In genomic region chr13:5871414-5871813, GRCm38 (mm10) we compare ENCODE assay signal across 19 mouse cellular contexts. TPM values are rescaled to one million over a fixed set of nuclear protein-coding genes. Genes with fewer than 3 reads are reported as not detected.
A peak's percentile ranks its signal among the peaks of the same experiment; 100 is the strongest.
DNase-seq lines count a peak whose midpoint lies in the region; ATAC-seq and TF ChIP-seq lines count a peak whose summit lies in the region.
"Had no signal": no experiment of that assay in that cellular context is flagged by ENCODE, and none has a peak within 500 bp of the region (broad histone marks: within the 10 kb centered on the region; RNA-seq: fewer than 3 reads in every experiment).

No protein-coding gene starts in this region.

- no peak overlapping the region for H3K9ac ChIP-seq in heart, embryonic 12.5 days
- no peak overlapping the region for H3K9ac ChIP-seq in limb, embryonic 14.5 days (ENCODE audit: low read depth, low read length, severe bottlenecking)
- no peak overlapping the region for H3K9ac ChIP-seq in liver, embryonic 12.5 days
- H3K9ac ChIP-seq: embryonic facial prominence, embryonic 15.5 days; forebrain, embryonic 13.5 days; limb, embryonic 13.5 days; neural tube, embryonic 12.5 days had no signal

- no peak overlapping the region for H3K27ac ChIP-seq in heart, embryonic 12.5 days (ENCODE audit: poor library complexity, severe bottlenecking)
- H3K27ac ChIP-seq in limb, embryonic 14.5 days (replicated peaks; ENCODE audit: low read depth, low read length), result no peak overlapping the region
- no peak overlapping the region for H3K27ac ChIP-seq in limb, embryonic 10.5 days
- H3K27ac ChIP-seq in macrophage, result peak overlapping the region; percentile 99
- no peak overlapping the region for H3K27ac ChIP-seq in liver, embryonic 12.5 days
- H3K27ac ChIP-seq: forebrain, embryonic 13.5 days; hindbrain, postnatal 0 days; limb, embryonic 13.5 days; neural tube, embryonic 12.5 days had no signal

- no peaks in the 10 kb centered on the region for H3K27me3 ChIP-seq in heart, embryonic 12.5 days (replicated peaks)
- no peaks in the 10 kb centered on the region for H3K27me3 ChIP-seq in limb, embryonic 14.5 days (ENCODE audit: control insufficient read depth, insufficient read depth, low read length)
- no peaks in the 10 kb centered on the region for H3K27me3 ChIP-seq in limb, embryonic 10.5 days (ENCODE audit: low read depth, poor library complexity, severe bottlenecking)
- no peaks in the 10 kb centered on the region for H3K27me3 ChIP-seq in liver, embryonic 12.5 days (replicated peaks)
- H3K27me3 ChIP-seq: embryonic facial prominence, embryonic 15.5 days; forebrain, embryonic 13.5 days; limb, embryonic 13.5 days; neural tube, embryonic 12.5 days had no signal

- peaks cover 28% of the 10 kb centered on the region for H3K36me3 ChIP-seq in heart, embryonic 12.5 days
- H3K36me3 ChIP-seq in limb, embryonic 14.5 days (ENCODE audit: control insufficient read depth, insufficient read depth, low read length), result peaks cover 21% of the 10 kb centered on the region
- H3K36me3 ChIP-seq in limb, embryonic 10.5 days, result peaks cover 22% of the 10 kb centered on the region
- peaks cover 18% of the 10 kb centered on the region; the same call in 1 of the 2 replicates for H3K36me3 ChIP-seq in macrophage (ENCODE audit: inconsistent target)
- H3K36me3 ChIP-seq in liver, embryonic 12.5 days, result peaks cover 27% of the 10 kb centered on the region

- H3K4me2 ChIP-seq in heart, embryonic 12.5 days, result no peak overlapping the region
- H3K4me2 ChIP-seq in limb, embryonic 14.5 days (replicated peaks; ENCODE audit: low read depth, low read length, severe bottlenecking), result no peak overlapping the region
- H3K4me2 ChIP-seq in liver, embryonic 12.5 days, result no peak overlapping the region

- ATAC-seq in heart, embryonic 12.5 days (ENCODE audit: insufficient number of reproducible peaks, low FRiP score), result no peak
- ATAC-seq in limb, embryonic 14.5 days (ENCODE audit: low FRiP score, low read depth), result no peak
- ATAC-seq in liver, embryonic 12.5 days, result no peak
- ATAC-seq: CD4-positive, CD25-positive, alpha-beta regulatory T cell, adult 4 months had no signal

- H3K4me3 ChIP-seq in heart, embryonic 12.5 days, result no peak overlapping the region
- H3K4me3 ChIP-seq in limb, embryonic 14.5 days (replicated peaks; ENCODE audit: low read length), result no peak overlapping the region
- no peak overlapping the region for H3K4me3 ChIP-seq in limb, embryonic 10.5 days
- H3K4me3 ChIP-seq in macrophage (ENCODE audit: inconsistent target), result no peak overlapping the region
- H3K4me3 ChIP-seq in liver, embryonic 12.5 days, result no peak overlapping the region
- H3K4me3 ChIP-seq: embryonic facial prominence, embryonic 15.5 days; forebrain, embryonic 13.5 days; limb, embryonic 13.5 days; neural tube, embryonic 12.5 days had no signal

- 84% methylated on average over 7 of the region's 7 CpGs for whole genome bisulfite sequencing in heart, embryonic 12.5 days
- WGBS in limb, embryonic 14.5 days, result 81% methylated on average over 7 of the region's 7 CpGs
- 94% methylated on average over 7 of the region's 7 CpGs for WGBS in limb, embryonic 10.5 days
- 9% methylated on average over 7 of the region's 7 CpGs for WGBS in macrophage (ENCODE audit: missing documents)
- WGBS in liver, embryonic 12.5 days (ENCODE audit: insufficient replicate concordance), result 82% methylated on average over 7 of the region's 7 CpGs

- H3K79me2 ChIP-seq in macrophage (ENCODE audit: inconsistent target), result peaks cover 36% of the 10 kb centered on the region

- H3K4me1 ChIP-seq in heart, embryonic 12.5 days (replicated peaks), result peaks cover 28% of the 10 kb centered on the region
- H3K4me1 ChIP-seq in limb, embryonic 14.5 days (ENCODE audit: control insufficient read depth, insufficient read depth, low read length), result peaks cover 11% of the 10 kb centered on the region
- peaks cover 9% of the 10 kb centered on the region for H3K4me1 ChIP-seq in limb, embryonic 10.5 days
- H3K4me1 ChIP-seq in liver, embryonic 12.5 days, result 0 out of 2 replicates have a peak, but pooled peaks cover 13% of the 10 kb centered on the region

- peak; percentile 18 to 31 for DNase-seq in heart, adult 9 months (ENCODE audit: low spot score in 2 of 2)
- peak; percentile 18 for DNase-seq in limb, embryonic 14.5 days (ENCODE audit: low spot score)
- DNase-seq in limb, embryonic 10.5 days (ENCODE audit: low spot score), result no peak
- DNase-seq in NIH3T3 (ENCODE audit: low read depth), result peak; percentile 67
- no peak for DNase-seq in urinary bladder, postnatal 10 days (ENCODE audit: low spot score)
- DNase-seq: cerebellum, adult 11-12 months; kidney, adult 2 months; layer of hippocampus, postnatal 36 days; right cerebral cortex, postnatal 4 days; thymus, adult 2 months had no signal

- TF ChIP-seq POLR2A in limb, embryonic 14.5 days (IDR thresholded peaks at IDR 0.05; ENCODE audit: borderline replicate concordance, extremely low read depth, insufficient read depth, insufficient read length), result no peak

- no peaks in the 10 kb centered on the region for H3K9me3 ChIP-seq in heart, embryonic 12.5 days (replicated peaks)
- no peaks in the 10 kb centered on the region for H3K9me3 ChIP-seq in limb, embryonic 14.5 days (ENCODE audit: control insufficient read depth, low read length)
- no peaks in the 10 kb centered on the region for H3K9me3 ChIP-seq in limb, embryonic 10.5 days (replicated peaks)
- H3K9me3 ChIP-seq in liver, embryonic 12.5 days (replicated peaks), result no peaks in the 10 kb centered on the region
- H3K9me3 ChIP-seq: embryonic facial prominence, embryonic 15.5 days; forebrain, embryonic 13.5 days; limb, embryonic 13.5 days; neural tube, embryonic 12.5 days had no signal

RNA-seq across cellular contexts. Expression of gene Klf6, which starts 10.1 kb away (rescaled TPM):
- polyA plus RNA-seq in heart, embryonic 12.5 days (2016; fragmentation: Nextera tagmentation; extraction: Ambion mirVana), result 69.6 and 74.5 TPM in 2 replicates
- polyA plus RNA-seq in limb, embryonic 14.5 days (2012; rRNA removed), result 24.5 and 24.7 TPM in 2 replicates
- polyA plus RNA-seq in limb, embryonic 14.5 days (2014; fragmentation: Nextera tagmentation; extraction: Ambion mirVana), result 79.1 and 86.4 TPM in 2 replicates
- polyA plus RNA-seq in limb, embryonic 10.5 days (2016; fragmentation: Nextera tagmentation; extraction: Ambion mirVana), result 19.4 and 19.6 TPM in 2 replicates
- 1,000 to 10,000 TPM in 5 of 26 experiments, 100 to 1,000 TPM in 21; 214 to 1,575 (median 623) TPM for total RNA-seq in macrophage (2018; cell fraction: chromatin; rRNA removed)
- total RNA-seq in macrophage (2018; cell fraction: cytosol; rRNA removed), result 1,000 to 10,000 TPM in 3 of 26 experiments, 100 to 1,000 TPM in 23; 179 to 1,130 (median 488) TPM
- total RNA-seq in macrophage (2018; cell fraction: nucleus; rRNA removed), result 1,000 to 10,000 TPM in 11 of 26 experiments, 100 to 1,000 TPM in 15; 236 to 1,693 (median 931) TPM
- polyA plus RNA-seq in macrophage (2018), result 120 to 182 TPM (median 126 TPM) in 3 replicates
- polyA plus RNA-seq in liver, embryonic 12.5 days (2016; fragmentation: Nextera tagmentation; extraction: Ambion mirVana), result 24.7 and 26.3 TPM in 2 replicates

Comparison
In these comparisons a context has a peak if more than half of its experiments do, and no peak if none do; other contexts are left out.
1. DNase-seq: peak in heart, adult 9 months (2 of 2), limb, embryonic 14.5 days (single experiment) and NIH3T3 (single experiment); none in limb, embryonic 10.5 days (single experiment) and urinary bladder, postnatal 10 days (single experiment).